Mouse (Mus musculus): ENCODE measurements around the gene Cckar. TPM values are rescaled to one million over a fixed set of nuclear protein-coding genes. Genes with fewer than 3 reads are reported as not detected.
A peak's percentile ranks its signal among the peaks of the same experiment; 100 is the strongest.

Cckar gene
- polyA plus RNA-seq, 1 experiment from 2014 or later, result 46.4 TPM

DNA sequence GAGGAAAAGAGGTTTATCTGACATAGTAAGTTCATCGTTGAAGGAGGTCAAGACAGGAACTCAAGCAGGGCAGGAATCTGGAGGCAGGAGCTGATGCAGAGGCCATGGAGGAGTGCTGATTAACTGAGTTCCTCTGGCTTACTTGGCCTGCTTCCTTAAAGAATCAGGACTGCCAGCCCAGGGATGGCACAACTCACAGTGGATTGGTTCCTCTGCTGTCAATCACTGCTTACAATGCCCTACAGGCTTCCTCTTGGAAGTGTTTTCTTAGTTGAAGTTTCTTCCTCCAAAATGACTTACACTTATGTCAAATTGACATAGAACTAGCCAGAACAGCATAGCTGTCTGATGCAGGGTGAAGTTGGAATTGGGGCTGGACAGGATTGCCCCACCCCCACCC, 45.1 kb downstream of the Cckar start:
- H3K27me3 ChIP-seq (replicated peaks; ENCODE audit: control insufficient read depth, insufficient read depth, low read length), result no peaks in the 10 kb centered on the region
- H3K4me1 ChIP-seq (ENCODE audit: control insufficient read depth, insufficient read depth, low read length), result no peaks in the 10 kb centered on the region
- no peak overlapping the region for H3K27ac ChIP-seq (ENCODE audit: low read length)
- H3K9me3 ChIP-seq (ENCODE audit: control insufficient read depth, low read length), result no peaks in the 10 kb centered on the region
- no peak for ATAC-seq
- no peak overlapping the region for H3K4me3 ChIP-seq (ENCODE audit: low read length)
- H3K4me2 ChIP-seq (ENCODE audit: low read depth, low read length), result no peak overlapping the region
- no peak overlapping the region for H3K9ac ChIP-seq (ENCODE audit: low read depth, low read length)
- 30% methylated on average over 1 of the region's 1 CpGs for WGBS
- no peaks in the 10 kb centered on the region for H3K36me3 ChIP-seq (ENCODE audit: control insufficient read depth, insufficient read depth, low read length)

DNA sequence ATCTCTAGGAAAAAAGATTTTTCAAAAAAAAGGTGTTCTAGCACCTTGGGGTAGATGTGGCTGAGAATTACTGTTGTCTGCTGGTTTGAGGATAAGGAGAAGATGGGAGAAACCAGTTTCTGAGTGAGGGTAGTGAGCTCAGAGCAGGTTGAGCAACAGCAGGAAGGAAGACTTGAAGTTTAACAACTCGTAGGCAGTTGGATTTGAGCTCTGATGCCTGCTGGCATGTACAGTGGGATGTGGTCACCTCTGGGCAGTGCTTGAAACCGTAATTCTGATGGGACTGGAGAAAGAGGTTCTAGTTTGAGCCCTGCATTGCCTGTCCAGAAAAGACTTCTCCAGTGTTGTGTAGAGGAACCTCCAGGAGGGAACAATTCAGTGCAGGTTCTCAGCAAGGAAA, 46.0 kb downstream of the Cckar start:
- no peak overlapping the region for H3K27ac ChIP-seq (ENCODE audit: low read length)
- no peak for ATAC-seq
- H3K4me2 ChIP-seq (ENCODE audit: low read depth, low read length), result no peak overlapping the region

DNA sequence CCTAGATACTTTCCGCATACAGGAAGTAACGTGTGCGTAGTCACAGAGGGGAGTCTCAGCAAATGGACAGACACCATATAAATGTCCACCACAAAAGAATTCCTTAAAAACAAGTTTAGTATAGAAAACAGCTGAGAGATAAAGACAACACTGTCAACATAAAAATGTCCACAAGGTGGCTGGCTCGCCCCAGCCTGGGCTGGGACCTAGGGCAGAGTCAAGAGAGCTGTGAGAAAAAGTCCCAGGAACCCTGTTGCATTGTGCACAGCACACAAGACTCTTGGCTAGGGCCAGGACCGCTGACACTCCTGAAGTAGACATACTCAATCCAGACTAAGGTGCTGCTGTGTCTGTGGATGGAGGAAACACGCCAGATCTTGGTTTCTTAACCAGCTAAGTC, 49.6 kb downstream of the Cckar start:
- ATAC-seq, result peak; percentile 69; the same call in 1 of the 2 replicates
- WGBS, result 76% methylated on average over 6 of the region's 6 CpGs
- Histone ChIP-seq H3K9ac (ENCODE audit: low read depth, low read length) (no peak overlapping the region), H3K4me2 (ENCODE audit: low read depth, low read length) (no peak overlapping the region), H3K36me3 (ENCODE audit: control insufficient read depth, insufficient read depth, low read length) (no peaks in the 10 kb centered on the region), H3K4me3 (ENCODE audit: low read length) (no peak overlapping the region), H3K4me1 (ENCODE audit: control insufficient read depth, insufficient read depth, low read length) (no peaks in the 10 kb centered on the region), H3K9me3 (ENCODE audit: control insufficient read depth, low read length) (no peaks in the 10 kb centered on the region), H3K27ac (ENCODE audit: low read length) (no peak overlapping the region), H3K27me3 (replicated peaks; ENCODE audit: control insufficient read depth, insufficient read depth, low read length) (no peaks in the 10 kb centered on the region)

More for the DNA sequence above, 46.0 kb downstream of the Cckar start:
- Histone ChIP-seq H3K9me3 (ENCODE audit: control insufficient read depth, low read length) (no peaks in the 10 kb centered on the region), H3K27me3 (replicated peaks; ENCODE audit: control insufficient read depth, insufficient read depth, low read length) (no peaks in the 10 kb centered on the region), H3K36me3 (ENCODE audit: control insufficient read depth, insufficient read depth, low read length) (no peaks in the 10 kb centered on the region), H3K4me3 (ENCODE audit: low read length) (no peak overlapping the region), H3K9ac (ENCODE audit: low read depth, low read length) (no peak overlapping the region), H3K4me1 (ENCODE audit: control insufficient read depth, insufficient read depth, low read length) (no peaks in the 10 kb centered on the region)
- WGBS, result 75% methylated on average over 2 of the region's 2 CpGs

DNA sequence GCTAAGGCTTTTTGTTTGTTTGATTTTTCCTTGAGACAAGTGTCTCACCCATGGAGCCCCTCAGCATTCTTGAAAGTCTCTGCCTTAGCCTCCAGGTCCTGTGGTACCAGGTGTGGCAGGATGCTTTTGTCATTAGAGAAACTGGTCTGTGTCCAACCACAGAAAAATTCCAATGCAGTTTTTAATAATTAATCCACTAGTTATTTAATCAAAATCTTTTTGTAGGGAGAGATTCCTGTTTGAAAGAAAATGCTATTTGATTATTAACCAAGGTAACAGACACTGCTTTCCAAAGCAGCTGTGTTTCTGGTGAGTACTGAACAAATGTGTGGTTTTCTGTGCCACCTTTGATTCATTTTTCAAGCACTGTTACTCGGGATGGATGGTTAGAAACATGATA, 50.9 kb downstream of the Cckar start:
- Histone ChIP-seq H3K4me2 (ENCODE audit: low read depth, low read length) (no peak overlapping the region), H3K4me3 (ENCODE audit: low read length) (no peak overlapping the region), H3K9me3 (ENCODE audit: control insufficient read depth, low read length) (no peaks in the 10 kb centered on the region), H3K27me3 (replicated peaks; ENCODE audit: control insufficient read depth, insufficient read depth, low read length) (no peaks in the 10 kb centered on the region), H3K9ac (ENCODE audit: low read depth, low read length) (no peak overlapping the region), H3K4me1 (ENCODE audit: control insufficient read depth, insufficient read depth, low read length) (no peaks in the 10 kb centered on the region), H3K36me3 (ENCODE audit: control insufficient read depth, insufficient read depth, low read length) (no peaks in the 10 kb centered on the region), H3K27ac (ENCODE audit: low read length) (no peak overlapping the region)
- ATAC-seq, result no peak
- 15% methylated on average over 1 of the region's 1 CpGs for WGBS

Other genes with a start within 250 kb of the Cckar start
- gene Rbpj, start 241.6 kb downstream of the Cckar start, polyA plus RNA-seq (2015; fragmentation: Nextera tagmentation; extraction: Ambion mirVana), result 19.8 and 20.3 TPM in 2 replicates
- gene Tbc1d19, start 101.9 kb upstream of the Cckar start, polyA plus RNA-seq (2015; fragmentation: Nextera tagmentation; extraction: Ambion mirVana), result 23.6 and 26.0 TPM in 2 replicates